Mouse (Mus musculus): ENCODE data around the gene Exoc4. TPM values are rescaled to one million over a fixed set of nuclear protein-coding genes. Genes with fewer than 3 reads are reported as not detected.

Exoc4 gene
- polyA plus RNA-seq (2015; fragmentation: Nextera tagmentation; extraction: Ambion mirVana), result 33.9 and 36.1 TPM in 2 replicates

GRCm38 (mm10) chr6:33248894-33249758, at the start of gene Exoc4:
TSS of gene Exoc4 (plus strand) at chr6:33249085.
- no peaks in the 10 kb centered on the region for H3K9me3 ChIP-seq
- no peaks in the 10 kb centered on the region for H3K27me3 ChIP-seq
- H3K4me2 ChIP-seq, result peak within 1 kb of the TSS; percentile 64
- H3K4me3 ChIP-seq, result peak within 1 kb of the TSS; percentile 90
- no peaks in the 10 kb centered on the region for H3K36me3 ChIP-seq
- WGBS, result 1% methylated on average over 33 of the region's 34 CpGs
- peak within 1 kb of the TSS; percentile 47; the same call in 1 of the 2 replicates for H3K27ac ChIP-seq
- ATAC-seq (ENCODE audit: insufficient number of reproducible peaks, low FRiP score, low TSS enrichment, low read depth), result peak; percentile 100
- no peaks in the 10 kb centered on the region for H3K4me1 ChIP-seq
- H3K9ac ChIP-seq, result peak within 1 kb of the TSS; percentile 72

- Histone ChIP-seq H3K27me3 (no peaks in the 10 kb centered on the region), H3K4me2 (no peak overlapping the region), H3K36me3 (no peaks in the 10 kb centered on the region), H3K9ac (no peak overlapping the region), H3K9me3 (no peaks in the 10 kb centered on the region), H3K4me1 (no peaks in the 10 kb centered on the region), H3K4me3 (no peak overlapping the region), H3K27ac (no peak overlapping the region)
- WGBS, result 85% methylated on average over 3 of the region's 3 CpGs
- ATAC-seq (ENCODE audit: insufficient number of reproducible peaks, low FRiP score, low TSS enrichment, low read depth), result no peak
Measured at GRCm38 (mm10) chr6:33218780-33219179, 30.1 kb upstream of the Exoc4 start.

- H3K4me3 ChIP-seq, result no peak overlapping the region
Measured at GRCm38 (mm10) chr6:33226700-33227099, 22.2 kb upstream of the Exoc4 start.

GRCm38 (mm10) chr6:33227371-33227770, 21.5 kb upstream of the Exoc4 start:
- WGBS, result 43% methylated on average over 8 of the region's 8 CpGs
- Histone ChIP-seq H3K36me3 (no peaks in the 10 kb centered on the region), H3K4me1 (no peaks in the 10 kb centered on the region), H3K27me3 (no peaks in the 10 kb centered on the region), H3K9ac (no peak overlapping the region), H3K4me3 (no peak overlapping the region), H3K9me3 (no peaks in the 10 kb centered on the region), H3K27ac (no peak overlapping the region), H3K4me2 (no peak overlapping the region)
- no peak for ATAC-seq (ENCODE audit: insufficient number of reproducible peaks, low FRiP score, low TSS enrichment, low read depth)

More at GRCm38 (mm10) chr6:33226700-33227099, 22.2 kb upstream of the Exoc4 start:
- no peak overlapping the region for H3K27ac ChIP-seq
- 57% methylated on average over 1 of the region's 1 CpGs for WGBS
- H3K9ac ChIP-seq, result no peak overlapping the region
- no peaks in the 10 kb centered on the region for H3K36me3 ChIP-seq
- H3K4me1 ChIP-seq, result no peaks in the 10 kb centered on the region
- no peaks in the 10 kb centered on the region for H3K27me3 ChIP-seq
- no peak overlapping the region for H3K4me2 ChIP-seq
- ATAC-seq (ENCODE audit: insufficient number of reproducible peaks, low FRiP score, low TSS enrichment, low read depth), result no peak
- H3K9me3 ChIP-seq, result no peaks in the 10 kb centered on the region

GRCm38 (mm10) chr6:33241250-33241649, 7.6 kb upstream of the Exoc4 start:
- ATAC-seq (ENCODE audit: insufficient number of reproducible peaks, low FRiP score, low TSS enrichment, low read depth), result no peak

GRCm38 (mm10) chr6:33244546-33244945, 4.3 kb upstream of the Exoc4 start:
- WGBS, result 74% methylated on average over 3 of the region's 3 CpGs
- H3K4me2 ChIP-seq, result no peak overlapping the region
- ATAC-seq (ENCODE audit: insufficient number of reproducible peaks, low FRiP score, low TSS enrichment, low read depth), result no peak
- H3K27me3 ChIP-seq, result no peaks in the 10 kb centered on the region
- H3K27ac ChIP-seq, result no peak overlapping the region
- no peaks in the 10 kb centered on the region for H3K9me3 ChIP-seq
- no peak overlapping the region for H3K4me3 ChIP-seq
- no peak overlapping the region for H3K9ac ChIP-seq
- no peaks in the 10 kb centered on the region for H3K4me1 ChIP-seq
- H3K36me3 ChIP-seq, result no peaks in the 10 kb centered on the region

More at GRCm38 (mm10) chr6:33241250-33241649, 7.6 kb upstream of the Exoc4 start:
- Histone ChIP-seq H3K4me1 (no peaks in the 10 kb centered on the region), H3K27ac (no peak overlapping the region), H3K9ac (no peak overlapping the region), H3K4me2 (no peak overlapping the region), H3K4me3 (no peak overlapping the region), H3K9me3 (no peaks in the 10 kb centered on the region), H3K36me3 (no peaks in the 10 kb centered on the region), H3K27me3 (no peaks in the 10 kb centered on the region)

GRCm38 (mm10) chr6:33247146-33247545, 1.7 kb upstream of the Exoc4 start:
- ATAC-seq (ENCODE audit: insufficient number of reproducible peaks, low FRiP score, low TSS enrichment, low read depth), result no peak
- H3K27ac ChIP-seq, result no peak overlapping the region
- no peaks in the 10 kb centered on the region for H3K27me3 ChIP-seq
- no peaks in the 10 kb centered on the region for H3K4me1 ChIP-seq
- H3K9me3 ChIP-seq, result no peaks in the 10 kb centered on the region
- WGBS, result 91% methylated on average over 5 of the region's 5 CpGs
- H3K9ac ChIP-seq, result no peak overlapping the region
- H3K36me3 ChIP-seq, result no peaks in the 10 kb centered on the region
- H3K4me3 ChIP-seq, result no peak overlapping the region
- no peak overlapping the region for H3K4me2 ChIP-seq

- no peak overlapping the region for H3K27ac ChIP-seq
- no peak for ATAC-seq (ENCODE audit: insufficient number of reproducible peaks, low FRiP score, low TSS enrichment, low read depth)
- no peaks in the 10 kb centered on the region for H3K36me3 ChIP-seq
- H3K27me3 ChIP-seq, result no peaks in the 10 kb centered on the region
- H3K4me3 ChIP-seq, result no peak overlapping the region
- H3K4me2 ChIP-seq, result no peak overlapping the region
- 83% methylated on average over 23 of the region's 23 CpGs for WGBS
- H3K9me3 ChIP-seq, result no peaks in the 10 kb centered on the region
- H3K4me1 ChIP-seq, result no peaks in the 10 kb centered on the region
- no peak overlapping the region for H3K9ac ChIP-seq
Measured at GRCm38 (mm10) chr6:33247576-33248355, 1.1 kb upstream of the Exoc4 start.

GRCm38 (mm10) chr6:33256638-33257037, 7.8 kb downstream of the Exoc4 start:
- H3K9ac ChIP-seq, result no peak overlapping the region
- no peaks in the 10 kb centered on the region for H3K27me3 ChIP-seq
- WGBS, result 68% methylated on average over 4 of the region's 4 CpGs
- H3K4me1 ChIP-seq, result no peaks in the 10 kb centered on the region
- H3K9me3 ChIP-seq, result no peaks in the 10 kb centered on the region
- no peak overlapping the region for H3K4me3 ChIP-seq
- H3K27ac ChIP-seq, result no peak overlapping the region
- no peak overlapping the region for H3K4me2 ChIP-seq
- H3K36me3 ChIP-seq, result no peaks in the 10 kb centered on the region
- ATAC-seq (ENCODE audit: insufficient number of reproducible peaks, low FRiP score, low TSS enrichment, low read depth), result no peak

- WGBS, result 71% methylated on average over 5 of the region's 5 CpGs
- Histone ChIP-seq H3K9ac (no peak overlapping the region), H3K4me1 (no peaks in the 10 kb centered on the region), H3K4me3 (no peak overlapping the region), H3K36me3 (no peaks in the 10 kb centered on the region), H3K27me3 (no peaks in the 10 kb centered on the region), H3K9me3 (no peaks in the 10 kb centered on the region), H3K4me2 (no peak overlapping the region), H3K27ac (no peak overlapping the region)
- ATAC-seq (ENCODE audit: insufficient number of reproducible peaks, low FRiP score, low TSS enrichment, low read depth), result no peak
Measured at GRCm38 (mm10) chr6:33257076-33257789, 8.3 kb downstream of the Exoc4 start.

GRCm38 (mm10) chr6:33259926-33260325, 11.0 kb downstream of the Exoc4 start:
- Histone ChIP-seq H3K27me3 (no peaks in the 10 kb centered on the region), H3K27ac (no peak overlapping the region), H3K9me3 (no peaks in the 10 kb centered on the region), H3K4me2 (no peak overlapping the region), H3K4me1 (no peaks in the 10 kb centered on the region), H3K9ac (no peak overlapping the region), H3K36me3 (0 out of 2 replicates have a peak, but pooled peaks cover 3% of the 10 kb centered on the region), H3K4me3 (no peak overlapping the region)
- ATAC-seq (ENCODE audit: insufficient number of reproducible peaks, low FRiP score, low TSS enrichment, low read depth), result no peak
- 83% methylated on average over 5 of the region's 5 CpGs for WGBS

Data from limb, embryonic 15.5 days (tissue).